Mouse (Mus musculus): ENCODE measurements at regions not wholly inside any gene's neighbourhood (a gene's known extent, or its start where the extent isn't known, plus 50 kb on each side); places are given as distances from the start of the nearest gene placed in this dataset.

DNA sequence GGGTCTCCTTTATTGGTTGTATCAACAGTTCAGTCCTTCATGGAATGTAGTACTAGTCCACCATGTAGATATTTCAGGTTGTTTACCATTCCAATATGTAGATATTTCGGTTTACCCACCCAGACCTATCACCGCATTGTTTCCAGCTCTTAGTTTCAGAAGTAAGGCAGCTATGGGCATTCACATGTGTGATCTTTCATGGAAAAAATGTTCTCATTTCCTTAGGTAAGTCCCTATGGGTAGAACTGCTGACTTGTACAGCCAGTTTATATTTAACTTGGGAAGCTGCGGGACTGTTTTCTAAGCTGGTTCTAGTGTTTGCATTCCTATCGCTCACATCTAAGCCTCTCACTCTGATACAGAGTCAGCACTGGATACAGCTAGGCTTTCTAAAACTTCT, 165.2 kb downstream of the Cd109 start:
- no peak for TF ChIP-seq CTCF (IDR thresholded peaks at IDR 0.05; ENCODE audit: borderline replicate concordance, extremely low read depth, insufficient read depth, insufficient read length)
- TF ChIP-seq POLR2A (IDR thresholded peaks at IDR 0.05; ENCODE audit: borderline replicate concordance, extremely low read depth, insufficient read depth, insufficient read length, poor library complexity, severe bottlenecking), result no peak

Data from brain, embryonic 14.5 days (tissue).